Mouse (Mus musculus) adipose tissue, adult 10 weeks (tissue): Measurements from ENCODE around the gene Golga3. TPM values are rescaled to one million over a fixed set of nuclear protein-coding genes. Genes with fewer than 3 reads are reported as not detected.

Source experiments
- polyA plus RNA-seq: library from polyadenylated mRNA; stranded (reverse); fragments of 350-450 nt; fragmentation: Illumina TruSeq; extraction: RNeasy Lipid Tissue Mini Kit (QIAGEN cat#74804); gene quantifications from one replicate; pipeline ENCODE4 v1.2.3, GENCODE M21; 2014; ENCODE audit warnings: low read depth, low replicate concordance

Gene Golga3
- 20.7 TPM for polyA plus RNA-seq

GRCm38 (mm10) chr5:110176362-110177020, at the start of gene Golga3:
Golga3 (plus strand) TSS chr5:110176701.

GRCm38 (mm10) chr5:110135293-110136086, 41.0 kb upstream of the Golga3 start, which contains the start of gene Chfr:
Chfr (plus strand) TSS chr5:110135842.

GRCm38 (mm10) chr5:110230780-110231461, 54.4 kb downstream of the Golga3 start, which contains the start of gene Ankle2:
Ankle2 (plus strand) TSS chr5:110231004.

GRCm38 (mm10) chr5:110269141-110270101, 92.9 kb downstream of the Golga3 start, which contains the start of gene Pgam5:
Pgam5 (minus strand) TSS chr5:110269913.

Other genes with a start within 250 kb of the Golga3 start
- 34.7 TPM for gene Zfp932, start 180.2 kb upstream of the Golga3 start, polyA plus RNA-seq
- gene Gm17655, start 104.2 kb upstream of the Golga3 start, polyA plus RNA-seq: 2.5 TPM
- 1.4 TPM for gene Gm35315, start 82.3 kb upstream of the Golga3 start, polyA plus RNA-seq
- 3.5 TPM for gene Plcxd1, start 76.7 kb upstream of the Golga3 start, polyA plus RNA-seq
- gene Gtpbp6, start 68.5 kb upstream of the Golga3 start, polyA plus RNA-seq: 23.2 TPM
- 5.6 TPM for gene Zfp605, start 66.6 kb upstream of the Golga3 start, polyA plus RNA-seq
- 30.0 TPM for gene Chfr, start 40.9 kb upstream of the Golga3 start, polyA plus RNA-seq
- gene Ankle2, start 54.3 kb downstream of the Golga3 start, polyA plus RNA-seq: 20.8 TPM
- 27.7 TPM for gene Pgam5, start 93.2 kb downstream of the Golga3 start, polyA plus RNA-seq
- gene Pxmp2, start 109.5 kb downstream of the Golga3 start, polyA plus RNA-seq: 49.1 TPM
- gene Pole, start 109.6 kb downstream of the Golga3 start, polyA plus RNA-seq: 4.7 TPM
- 37.7 TPM for gene P2rx2, start 166.5 kb downstream of the Golga3 start, polyA plus RNA-seq
- 279 TPM for gene Lrcol1, start 168.0 kb downstream of the Golga3 start, polyA plus RNA-seq